Mouse (Mus musculus) heart, embryonic 15.5 days (tissue): ENCODE results near the gene Il10rb. TPM values are rescaled to one million over a fixed set of nuclear protein-coding genes. Genes with fewer than 3 reads are reported as not detected.
A peak's percentile ranks its signal among the peaks of the same experiment; 100 is the strongest.

ENCODE experiments used
- ATAC-seq: fragments of 200-750 bp; cut with Nextera tagmentation; replicated peaks from 2 replicates; pipeline ENCODE4 v1.8.0; 2017; ENCODE audit warnings: low read depth, moderate TSS enrichment; ENCODE audit not compliant: insufficient number of reproducible peaks, insufficient read depth, low FRiP score
- H3K27ac ChIP-seq: fragments of 300-500 bp; sonication (generic); 2 replicates; pipeline ENCODE4 v1.5.1; 2015; ENCODE audit warnings: mild to moderate bottlenecking, inconsistent platforms
- H3K27me3 ChIP-seq: fragments of 300-500 bp; sonication (generic); 2 replicates; pipeline ENCODE4 v1.6.1; 2015; ENCODE audit warnings: inconsistent platforms
- H3K36me3 ChIP-seq: fragments of 300-500 bp; sonication (generic); 2 replicates; pipeline ENCODE4 v1.6.1; 2015; ENCODE audit warnings: mild to moderate bottlenecking, inconsistent platforms
- H3K4me1 ChIP-seq: fragments of 300-500 bp; sonication (generic); replicated peaks from 2 replicates; pipeline ENCODE4 v1.6.1; 2015; ENCODE audit warnings: inconsistent platforms
- H3K4me2 ChIP-seq: fragments of 300-500 bp; sonication (generic); 2 replicates; pipeline ENCODE4 v1.6.1; 2015; ENCODE audit warnings: inconsistent platforms, mild to moderate bottlenecking, moderate library complexity
- H3K4me3 ChIP-seq: fragments of 300-500 bp; sonication (generic); 2 replicates; pipeline ENCODE4 v1.5.1; 2015; ENCODE audit warnings: mild to moderate bottlenecking, inconsistent platforms
- H3K9ac ChIP-seq: fragments of 300-500 bp; sonication (generic); 2 replicates; pipeline ENCODE4 v1.6.1; 2015; ENCODE audit warnings: mild to moderate bottlenecking, inconsistent platforms
- H3K9me3 ChIP-seq: fragments of 300-500 bp; sonication (generic); replicated peaks from 2 replicates; pipeline ENCODE4 v1.6.1; 2016; ENCODE audit warnings: inconsistent platforms
- WGBS: fragments of 180-500 bp; shearing (Covaris S2); methylation state at CpG from one replicate; pipeline ENCODE4 v1.1.7; 2015; ENCODE audit warnings: mixed read lengths; 5-methylcytosine and 5-hydroxymethylcytosine counted together
- polyA plus RNA-seq: library from polyadenylated mRNA; unstranded; fragments of >200 nt; fragmentation: Nextera tagmentation; extraction: Ambion mirVana; gene quantifications from 2 replicates; pipeline ENCODE4 v1.2.1, GENCODE M21; 2015

Gene Il10rb
- polyA plus RNA-seq, 1 experiment from 2014 or later, result 57.9 TPM

DNA sequence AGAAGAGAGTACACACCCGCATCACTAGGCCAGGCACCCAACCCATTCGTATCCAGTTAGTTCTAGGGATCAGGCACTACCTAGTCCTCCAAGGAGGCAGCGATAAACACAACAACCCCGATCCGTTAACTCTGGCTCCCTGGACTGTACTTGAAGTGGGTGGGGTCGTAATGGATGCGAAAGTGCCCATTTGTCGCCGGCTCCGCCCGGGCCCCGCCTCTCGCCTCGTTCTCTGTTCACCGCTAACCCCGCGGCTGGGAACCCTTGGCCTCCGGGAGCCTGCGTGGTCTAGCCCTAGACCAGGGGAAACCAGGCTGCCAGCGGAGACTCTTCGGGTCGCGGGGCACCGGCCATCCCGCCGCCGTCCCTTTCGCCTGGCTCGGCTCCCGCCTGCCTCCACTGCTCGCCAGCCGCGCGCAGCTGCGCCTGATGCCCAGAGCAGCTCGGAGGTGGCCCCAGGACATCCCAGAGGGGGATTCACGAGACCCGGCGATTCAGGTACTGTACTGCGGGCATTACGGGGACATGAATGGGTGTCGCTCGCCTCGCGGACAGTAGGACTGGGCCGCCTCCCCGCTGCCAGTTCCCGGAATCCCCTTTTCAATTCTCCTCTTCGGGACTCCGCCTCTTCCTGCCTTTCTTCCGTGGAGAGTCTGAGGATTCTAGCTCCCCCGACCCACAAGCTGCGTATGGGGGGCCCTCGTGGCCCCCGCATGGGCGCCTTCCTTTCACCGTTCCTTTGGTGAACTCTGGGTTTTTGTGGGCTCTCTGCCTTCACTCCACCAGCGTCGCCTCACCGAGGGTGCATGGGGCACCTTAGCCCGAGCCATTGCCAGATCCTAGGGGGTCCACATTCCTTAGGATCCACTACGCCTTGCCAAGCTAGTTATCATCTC, 33.1 kb upstream of the Il10rb start, which contains the start of gene Ifnar2:
Ifnar2 (plus strand) TSS at position 207 of the 896 bp plus-strand sequence.
- Histone ChIP-seq H3K4me2 (peak within 1 kb of the TSS; percentile 74), H3K9ac (peak within 1 kb of the TSS; percentile 92), H3K4me3 (peak within 1 kb of the TSS; percentile 95), H3K4me1 (peaks cover 13% of the 10 kb centered on the region), H3K9me3 (no peaks in the 10 kb centered on the region), H3K27ac (peak within 1 kb of the TSS; percentile 98), H3K36me3 (no peaks in the 10 kb centered on the region), H3K27me3 (no peaks in the 10 kb centered on the region)
- ATAC-seq, result peak; percentile 94
- WGBS, result under 1% methylated on average over 62 of the region's 62 CpGs

DNA sequence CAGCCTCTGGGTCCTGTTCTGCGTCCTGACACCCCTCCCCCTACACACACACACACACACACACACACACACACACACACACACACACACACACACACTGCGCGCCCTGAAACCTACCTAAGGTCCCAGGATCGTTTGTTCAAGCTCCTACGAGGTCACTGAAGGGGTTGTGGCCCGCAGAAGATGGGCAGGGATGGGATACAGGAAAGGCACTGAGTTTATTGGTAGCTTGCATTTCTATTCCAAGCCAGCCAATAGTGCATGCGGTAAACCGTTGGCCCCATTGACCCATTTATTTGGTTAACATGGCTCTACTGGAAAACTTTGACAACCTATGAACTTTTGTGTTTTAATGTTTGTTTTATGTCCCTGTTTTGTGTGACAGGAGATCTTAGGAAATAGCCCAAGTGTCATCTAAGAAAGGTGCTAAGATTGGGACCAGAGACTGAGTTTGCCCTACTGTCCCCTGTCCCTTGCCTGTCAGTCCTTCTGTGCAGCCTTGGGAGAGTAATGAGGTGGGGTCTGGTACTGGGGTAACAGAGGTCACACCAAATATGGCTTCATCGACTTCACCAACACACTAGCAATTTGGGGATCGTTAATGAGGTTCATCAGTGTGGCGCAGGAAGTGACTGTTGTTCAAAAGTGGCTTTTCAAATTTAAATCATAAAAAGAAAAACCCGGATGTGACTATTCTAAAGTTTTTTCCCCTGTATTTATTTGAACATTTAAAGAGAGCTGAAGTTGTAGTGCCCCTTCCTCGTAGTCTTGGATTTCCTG, 32.3 kb upstream of the Il10rb start:
- H3K9ac ChIP-seq, result peak overlapping the region; percentile 92
- WGBS, result 30% methylated on average over 13 of the region's 13 CpGs
- peak overlapping the region; percentile 95 for H3K4me3 ChIP-seq
- peak overlapping the region; percentile 74 for H3K4me2 ChIP-seq
- H3K9me3 ChIP-seq, result no peaks in the 10 kb centered on the region
- no peaks in the 10 kb centered on the region for H3K36me3 ChIP-seq
- H3K27ac ChIP-seq, result peak overlapping the region; percentile 98
- no peak for ATAC-seq
- peaks cover 21% of the 10 kb centered on the region for H3K4me1 ChIP-seq
- H3K27me3 ChIP-seq, result no peaks in the 10 kb centered on the region

DNA sequence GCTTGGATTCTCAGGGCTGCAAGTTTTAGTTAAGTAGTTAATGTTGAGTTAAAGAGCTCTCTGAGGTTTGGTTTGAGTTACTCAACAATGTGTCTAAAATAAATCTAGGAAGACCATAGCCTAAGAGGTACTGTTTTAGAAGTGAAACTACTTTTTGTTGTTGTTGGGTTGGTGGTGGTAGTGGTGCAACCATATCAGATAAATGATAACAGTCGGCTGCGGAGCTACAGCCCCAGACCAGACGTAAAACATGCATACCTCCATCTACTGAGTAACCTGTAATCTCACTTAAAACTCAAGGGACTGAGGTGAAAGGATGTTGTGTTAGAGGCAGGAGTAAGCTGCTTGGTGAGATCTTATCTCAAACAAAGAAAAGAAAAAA, 31.7 kb upstream of the Il10rb start:
- no peak for ATAC-seq
- Histone ChIP-seq H3K27me3 (no peaks in the 10 kb centered on the region), H3K36me3 (no peaks in the 10 kb centered on the region), H3K9ac (no peak overlapping the region), H3K27ac (no peak overlapping the region), H3K4me2 (peak overlapping the region; percentile 74), H3K9me3 (no peaks in the 10 kb centered on the region), H3K4me3 (peak overlapping the region; percentile 95), H3K4me1 (peaks cover 27% of the 10 kb centered on the region)
- WGBS, result 36% methylated on average over 3 of the region's 3 CpGs

GRCm38 (mm10) chr16:91376701-91377100, 29.3 kb upstream of the Il10rb start:
- 92% methylated on average over 10 of the region's 10 CpGs for WGBS
- H3K36me3 ChIP-seq, result 0 out of 2 replicates have a peak, but pooled peaks cover 5% of the 10 kb centered on the region
- peak overlapping the region; percentile 1; the same call in 1 of the 2 replicates for H3K27ac ChIP-seq
- H3K9ac ChIP-seq, result no peak overlapping the region
- H3K4me1 ChIP-seq, result peaks cover 40% of the 10 kb centered on the region
- no peak overlapping the region for H3K4me2 ChIP-seq
- ATAC-seq, result no peak
- no peaks in the 10 kb centered on the region for H3K9me3 ChIP-seq
- no peaks in the 10 kb centered on the region for H3K27me3 ChIP-seq
- no peak overlapping the region for H3K4me3 ChIP-seq

DNA sequence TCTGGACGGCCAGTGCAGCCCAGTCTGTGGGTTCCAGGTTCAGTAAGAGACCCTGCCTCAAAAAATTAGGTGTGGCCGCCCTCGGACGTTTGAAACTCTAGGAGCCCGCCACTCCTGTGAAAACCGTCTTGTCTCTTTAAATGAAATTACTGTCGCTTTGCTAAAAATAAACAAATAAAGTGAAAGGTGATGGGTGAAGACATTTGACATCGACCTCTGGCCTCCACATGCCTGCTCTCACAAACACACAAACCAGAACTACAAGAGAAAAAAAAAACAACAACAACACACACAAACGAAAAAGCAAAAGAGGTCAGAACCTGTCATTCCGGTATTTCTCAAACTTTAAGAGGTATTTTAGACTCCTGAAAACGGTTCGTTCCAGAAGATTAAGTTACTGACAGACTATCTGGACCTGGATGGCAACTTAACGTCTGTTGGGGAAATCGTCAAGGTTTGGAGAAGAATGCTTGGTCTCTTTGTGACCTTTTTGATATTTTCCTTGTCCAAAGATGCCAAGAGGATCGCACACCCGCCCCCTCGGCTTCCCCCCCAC, 27.5 kb upstream of the Il10rb start:
- peak overlapping the region; percentile 44 for H3K4me2 ChIP-seq
- 0 out of 2 replicates have a peak, but pooled peaks cover 8% of the 10 kb centered on the region for H3K36me3 ChIP-seq
- ATAC-seq, result no peak
- H3K9me3 ChIP-seq, result no peaks in the 10 kb centered on the region
- H3K4me1 ChIP-seq, result peaks cover 37% of the 10 kb centered on the region
- H3K27ac ChIP-seq, result peak overlapping the region; percentile 71
- whole genome bisulfite sequencing, result 49% methylated on average over 17 of the region's 17 CpGs
- H3K27me3 ChIP-seq, result no peaks in the 10 kb centered on the region
- peak overlapping the region; percentile 16 for H3K4me3 ChIP-seq
- no peak overlapping the region; the same call in 1 of the 2 replicates for H3K9ac ChIP-seq

DNA sequence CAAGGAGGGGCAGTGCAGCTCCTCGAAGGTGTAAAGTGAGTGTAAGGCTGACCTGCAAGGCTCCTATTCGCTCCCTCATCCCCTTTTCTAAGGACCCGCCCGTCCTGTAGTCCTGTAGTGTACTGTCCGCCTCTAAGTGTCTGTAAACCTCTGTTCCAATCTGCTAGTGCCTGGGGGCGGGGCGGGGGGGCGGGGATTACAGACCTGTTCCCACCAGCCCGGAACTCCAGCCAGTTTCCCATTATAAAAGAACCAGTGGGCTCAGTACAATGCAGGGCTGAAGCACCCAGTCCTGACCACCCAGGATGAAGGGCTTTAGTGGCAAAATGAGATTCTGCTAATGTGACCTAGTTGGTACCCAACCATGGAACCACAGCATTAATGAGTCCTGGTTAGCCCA, 27.0 kb upstream of the Il10rb start:
- WGBS, result 17% methylated on average over 9 of the region's 9 CpGs
- Histone ChIP-seq H3K4me2 (peak overlapping the region; percentile 44), H3K4me1 (peaks cover 32% of the 10 kb centered on the region), H3K4me3 (peak overlapping the region; percentile 16), H3K9me3 (no peaks in the 10 kb centered on the region), H3K27ac (peak overlapping the region; percentile 71), H3K27me3 (no peaks in the 10 kb centered on the region), H3K36me3 (peaks cover 12% of the 10 kb centered on the region; the same call in 1 of the 2 replicates), H3K9ac (no peak overlapping the region; the same call in 1 of the 2 replicates)
- ATAC-seq, result peak; percentile 65

DNA sequence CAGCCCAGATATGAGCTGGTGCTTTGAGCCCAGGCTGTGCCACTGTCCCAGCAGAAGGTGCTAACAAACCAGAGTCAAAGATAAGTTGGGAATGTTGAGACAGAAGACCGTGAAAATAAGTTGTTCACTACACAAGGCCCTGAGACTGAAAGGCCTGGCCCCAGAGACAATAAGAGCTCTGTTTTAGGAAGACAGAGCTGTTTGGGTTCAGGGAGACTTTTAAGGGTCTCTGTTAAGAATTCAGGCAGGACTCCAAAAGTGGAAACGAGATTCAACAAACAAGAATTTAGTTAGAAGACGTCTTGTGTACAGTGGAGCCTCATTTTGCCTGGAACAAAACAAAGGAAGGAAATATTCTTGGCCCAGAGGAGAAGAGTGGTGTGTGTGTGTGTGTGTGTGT, 26.6 kb upstream of the Il10rb start:
- no peaks in the 10 kb centered on the region for H3K27me3 ChIP-seq
- 43% methylated on average over 3 of the region's 3 CpGs for WGBS
- peaks cover 16% of the 10 kb centered on the region for H3K36me3 ChIP-seq
- ATAC-seq, result no peak
- H3K4me3 ChIP-seq, result no peak overlapping the region
- peak overlapping the region; percentile 71 for H3K27ac ChIP-seq
- H3K9ac ChIP-seq, result no peak overlapping the region
- no peaks in the 10 kb centered on the region for H3K9me3 ChIP-seq
- peaks cover 28% of the 10 kb centered on the region for H3K4me1 ChIP-seq
- H3K4me2 ChIP-seq, result peak overlapping the region; percentile 44; the same call in 1 of the 2 replicates

DNA sequence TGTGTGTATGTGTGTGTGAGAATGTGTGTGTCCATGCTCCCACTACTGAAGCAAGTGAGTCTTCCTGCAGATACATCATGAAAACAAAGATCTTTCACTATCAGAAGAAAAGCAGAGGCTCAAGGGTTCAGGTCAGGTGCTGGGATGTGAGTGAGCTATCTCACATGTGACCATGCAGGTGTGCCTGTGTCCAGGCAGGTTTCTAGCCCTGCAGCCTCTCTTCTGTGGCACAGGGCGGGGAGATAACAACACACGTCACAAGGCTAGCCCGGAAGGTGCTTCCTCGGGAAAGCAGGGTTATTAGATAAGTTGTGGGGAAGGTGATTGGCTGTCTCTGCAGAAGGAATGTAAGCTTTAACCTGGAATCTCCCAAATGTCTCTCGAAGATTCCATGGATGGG, 25.8 kb upstream of the Il10rb start:
- WGBS, result 53% methylated on average over 5 of the region's 5 CpGs

GRCm38 (mm10) chr16:91381606-91382005, 24.4 kb upstream of the Il10rb start:
- Histone ChIP-seq H3K4me3 (no peak overlapping the region), H3K27me3 (no peaks in the 10 kb centered on the region), H3K27ac (no peak overlapping the region), H3K9me3 (no peaks in the 10 kb centered on the region), H3K36me3 (peaks cover 22% of the 10 kb centered on the region), H3K4me1 (peaks cover 27% of the 10 kb centered on the region), H3K9ac (no peak overlapping the region), H3K4me2 (no peak overlapping the region)
- ATAC-seq, result no peak
- 80% methylated on average over 4 of the region's 4 CpGs for WGBS

More for the DNA sequence above, 25.8 kb upstream of the Il10rb start:
- Histone ChIP-seq H3K36me3 (peaks cover 22% of the 10 kb centered on the region), H3K4me2 (no peak overlapping the region), H3K9ac (no peak overlapping the region), H3K4me1 (peaks cover 27% of the 10 kb centered on the region), H3K9me3 (no peaks in the 10 kb centered on the region), H3K27me3 (no peaks in the 10 kb centered on the region), H3K27ac (no peak overlapping the region), H3K4me3 (no peak overlapping the region)
- no peak for ATAC-seq

- H3K4me2 ChIP-seq, result no peak overlapping the region
- H3K9me3 ChIP-seq, result no peaks in the 10 kb centered on the region
- H3K27me3 ChIP-seq, result no peaks in the 10 kb centered on the region
- 84% methylated on average over 9 of the region's 9 CpGs for WGBS
- H3K9ac ChIP-seq, result no peak overlapping the region
- peaks cover 27% of the 10 kb centered on the region for H3K4me1 ChIP-seq
- H3K36me3 ChIP-seq, result peaks cover 28% of the 10 kb centered on the region
- H3K4me3 ChIP-seq, result no peak overlapping the region
- H3K27ac ChIP-seq, result no peak overlapping the region
- no peak for ATAC-seq
Observed at GRCm38 (mm10) chr16:91382261-91382790, 23.6 kb upstream of the Il10rb start.

DNA sequence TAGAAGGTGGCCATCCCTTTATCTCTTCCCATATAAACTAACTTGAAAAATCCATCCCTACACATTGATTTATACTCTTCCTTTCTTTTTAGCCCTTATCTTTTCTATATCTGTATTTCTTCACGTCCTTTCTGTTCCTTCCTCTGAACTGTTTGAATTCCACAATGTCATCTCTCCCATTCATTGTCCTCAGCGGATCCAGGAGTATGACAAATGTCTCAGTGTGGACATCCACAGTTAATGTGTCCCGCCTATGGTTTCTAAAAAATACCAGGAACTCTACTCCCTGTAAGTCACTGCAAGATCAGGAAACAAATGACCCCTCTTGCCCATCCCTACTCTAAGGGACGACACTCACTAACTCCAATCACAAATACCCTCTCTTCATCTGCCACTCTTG, 21.7 kb upstream of the Il10rb start:
- Histone ChIP-seq H3K36me3 (peaks cover 43% of the 10 kb centered on the region), H3K4me1 (peaks cover 13% of the 10 kb centered on the region), H3K27me3 (no peaks in the 10 kb centered on the region), H3K9me3 (no peaks in the 10 kb centered on the region), H3K9ac (no peak overlapping the region), H3K4me2 (no peak overlapping the region), H3K4me3 (no peak overlapping the region), H3K27ac (no peak overlapping the region)
- no peak for ATAC-seq
- WGBS, result 82% methylated on average over 4 of the region's 4 CpGs
